Mouse (Mus musculus): Measurements from ENCODE around the gene F7. TPM values are rescaled to one million over a fixed set of nuclear protein-coding genes. Genes with fewer than 3 reads are reported as not detected.

Gene F7
- polyA plus RNA-seq (2014; fragmentation: Nextera tagmentation; extraction: Ambion mirVana), result not detected in 2 replicates

- Histone ChIP-seq H3K36me3 (ENCODE audit: control insufficient read depth, insufficient read depth, low read length) (peaks cover 2% of the 10 kb centered on the region), H3K9ac (replicated peaks; ENCODE audit: low read depth, low read length) (no peak within 1 kb of the TSS), H3K9me3 (ENCODE audit: control insufficient read depth, low read length) (no peaks in the 10 kb centered on the region), H3K4me1 (ENCODE audit: control insufficient read depth, insufficient read depth, low read length) (no peaks in the 10 kb centered on the region), H3K27ac (ENCODE audit: low read depth, low read length) (no peak within 1 kb of the TSS), H3K4me2 (ENCODE audit: low read depth, low read length) (no peak within 1 kb of the TSS), H3K27me3 (ENCODE audit: control insufficient read depth, insufficient read depth, low read length) (no peaks in the 10 kb centered on the region), H3K4me3 (ENCODE audit: low read depth, low read length) (no peak within 1 kb of the TSS)
- no peak for ATAC-seq (ENCODE audit: low read depth)
- whole genome bisulfite sequencing, result 66% methylated on average over 10 of the region's 10 CpGs
Measured at GRCm38 (mm10) chr8:13025487-13026224, at the start of gene F7. Gene F7 (plus strand): TSS chr8:13026034.

DNA sequence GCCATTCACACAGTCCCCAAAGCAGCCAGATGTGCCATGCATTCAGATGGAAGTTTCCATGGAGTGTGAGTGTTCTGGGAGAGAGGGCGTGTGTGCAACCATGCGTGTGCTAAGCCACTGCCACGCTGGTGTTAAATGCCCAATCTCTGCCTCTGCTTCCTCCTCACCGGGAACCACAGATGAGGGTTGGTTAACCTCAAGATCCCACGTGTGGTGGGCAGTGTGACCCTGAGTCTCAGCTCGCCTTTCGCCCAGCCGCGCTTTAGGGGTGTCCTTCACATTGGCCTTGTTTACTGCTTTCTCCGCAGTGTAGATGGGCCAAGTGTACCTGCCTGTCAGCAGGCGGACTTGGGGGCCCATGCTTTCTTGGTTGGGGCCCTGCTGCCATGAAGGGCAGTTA is 49.5 kb upstream of the F7 start:
- no peak overlapping the region for H3K4me2 ChIP-seq (ENCODE audit: low read depth, low read length)
- H3K9ac ChIP-seq (replicated peaks; ENCODE audit: low read depth, low read length), result no peak overlapping the region
- no peaks in the 10 kb centered on the region for H3K9me3 ChIP-seq (ENCODE audit: control insufficient read depth, low read length)
- peaks cover 66% of the 10 kb centered on the region for H3K36me3 ChIP-seq (ENCODE audit: control insufficient read depth, insufficient read depth, low read length)
- H3K4me1 ChIP-seq (ENCODE audit: control insufficient read depth, insufficient read depth, low read length), result no peaks in the 10 kb centered on the region
- 86% methylated on average over 11 of the region's 11 CpGs for WGBS
- H3K27ac ChIP-seq (ENCODE audit: low read depth, low read length), result no peak overlapping the region
- ATAC-seq (ENCODE audit: low read depth), result no peak
- no peak overlapping the region for H3K4me3 ChIP-seq (ENCODE audit: low read depth, low read length)
- no peaks in the 10 kb centered on the region for H3K27me3 ChIP-seq (ENCODE audit: control insufficient read depth, insufficient read depth, low read length)

- H3K4me2 ChIP-seq (ENCODE audit: low read depth, low read length), result no peak overlapping the region
- no peaks in the 10 kb centered on the region for H3K9me3 ChIP-seq (ENCODE audit: control insufficient read depth, low read length)
- no peak overlapping the region for H3K9ac ChIP-seq (replicated peaks; ENCODE audit: low read depth, low read length)
- peaks cover 66% of the 10 kb centered on the region for H3K36me3 ChIP-seq (ENCODE audit: control insufficient read depth, insufficient read depth, low read length)
- H3K4me3 ChIP-seq (ENCODE audit: low read depth, low read length), result no peak overlapping the region
- H3K4me1 ChIP-seq (ENCODE audit: control insufficient read depth, insufficient read depth, low read length), result no peaks in the 10 kb centered on the region
- WGBS, result 74% methylated on average over 5 of the region's 5 CpGs
- no peaks in the 10 kb centered on the region for H3K27me3 ChIP-seq (ENCODE audit: control insufficient read depth, insufficient read depth, low read length)
- H3K27ac ChIP-seq (ENCODE audit: low read depth, low read length), result no peak overlapping the region
- no peak for ATAC-seq (ENCODE audit: low read depth)
Measured at GRCm38 (mm10) chr8:12976723-12977122, 49.1 kb upstream of the F7 start.

- Histone ChIP-seq H3K36me3 (ENCODE audit: control insufficient read depth, insufficient read depth, low read length) (peaks cover 66% of the 10 kb centered on the region), H3K4me2 (ENCODE audit: low read depth, low read length) (no peak overlapping the region), H3K4me3 (ENCODE audit: low read depth, low read length) (no peak overlapping the region), H3K27ac (ENCODE audit: low read depth, low read length) (no peak overlapping the region), H3K4me1 (ENCODE audit: control insufficient read depth, insufficient read depth, low read length) (no peaks in the 10 kb centered on the region), H3K27me3 (ENCODE audit: control insufficient read depth, insufficient read depth, low read length) (no peaks in the 10 kb centered on the region), H3K9me3 (ENCODE audit: control insufficient read depth, low read length) (no peaks in the 10 kb centered on the region), H3K9ac (replicated peaks; ENCODE audit: low read depth, low read length) (no peak overlapping the region)
- WGBS, result 83% methylated on average over 12 of the region's 12 CpGs
- ATAC-seq (ENCODE audit: low read depth), result no peak
Measured at GRCm38 (mm10) chr8:12977325-12977724, 48.5 kb upstream of the F7 start.

- no peak overlapping the region for H3K27ac ChIP-seq (ENCODE audit: low read depth, low read length)
- no peak overlapping the region for H3K4me2 ChIP-seq (ENCODE audit: low read depth, low read length)
- no peak overlapping the region for H3K9ac ChIP-seq (replicated peaks; ENCODE audit: low read depth, low read length)
- H3K4me3 ChIP-seq (ENCODE audit: low read depth, low read length), result no peak overlapping the region
- no peaks in the 10 kb centered on the region for H3K27me3 ChIP-seq (ENCODE audit: control insufficient read depth, insufficient read depth, low read length)
- H3K36me3 ChIP-seq (ENCODE audit: control insufficient read depth, insufficient read depth, low read length), result peaks cover 61% of the 10 kb centered on the region
- H3K4me1 ChIP-seq (ENCODE audit: control insufficient read depth, insufficient read depth, low read length), result no peaks in the 10 kb centered on the region
- no peak for ATAC-seq (ENCODE audit: low read depth)
- H3K9me3 ChIP-seq (ENCODE audit: control insufficient read depth, low read length), result no peaks in the 10 kb centered on the region
- 55% methylated on average over 2 of the region's 2 CpGs for WGBS
Measured at GRCm38 (mm10) chr8:12978308-12978707, 47.5 kb upstream of the F7 start.

DNA sequence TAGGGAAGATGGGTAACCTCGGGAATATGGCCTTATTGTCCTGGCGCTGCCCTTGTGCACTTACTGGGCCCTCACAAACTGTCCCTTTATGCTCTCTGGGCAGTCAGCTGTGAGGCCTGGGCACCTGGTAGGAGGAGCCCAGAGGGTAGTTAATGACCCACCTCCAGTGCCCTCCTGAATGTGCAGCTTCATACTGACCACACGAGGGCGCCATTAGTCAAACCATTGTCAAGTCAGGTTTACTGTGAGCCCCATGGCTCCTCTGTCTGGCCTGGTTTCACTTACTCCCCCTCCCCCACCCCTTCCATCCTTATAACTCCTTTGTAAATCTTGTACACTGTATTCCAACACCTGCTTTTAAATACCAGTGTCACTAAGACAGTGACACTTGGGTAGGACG is 47.1 kb upstream of the F7 start:
- Histone ChIP-seq H3K9ac (replicated peaks; ENCODE audit: low read depth, low read length) (no peak overlapping the region), H3K27ac (ENCODE audit: low read depth, low read length) (no peak overlapping the region), H3K4me2 (ENCODE audit: low read depth, low read length) (no peak overlapping the region), H3K4me1 (ENCODE audit: control insufficient read depth, insufficient read depth, low read length) (no peaks in the 10 kb centered on the region), H3K4me3 (ENCODE audit: low read depth, low read length) (no peak overlapping the region), H3K36me3 (ENCODE audit: control insufficient read depth, insufficient read depth, low read length) (peaks cover 56% of the 10 kb centered on the region), H3K27me3 (ENCODE audit: control insufficient read depth, insufficient read depth, low read length) (no peaks in the 10 kb centered on the region), H3K9me3 (ENCODE audit: control insufficient read depth, low read length) (no peaks in the 10 kb centered on the region)
- ATAC-seq (ENCODE audit: low read depth), result peak; percentile 52; the same call in 1 of the 2 replicates
- 29% methylated on average over 5 of the region's 5 CpGs for WGBS

DNA sequence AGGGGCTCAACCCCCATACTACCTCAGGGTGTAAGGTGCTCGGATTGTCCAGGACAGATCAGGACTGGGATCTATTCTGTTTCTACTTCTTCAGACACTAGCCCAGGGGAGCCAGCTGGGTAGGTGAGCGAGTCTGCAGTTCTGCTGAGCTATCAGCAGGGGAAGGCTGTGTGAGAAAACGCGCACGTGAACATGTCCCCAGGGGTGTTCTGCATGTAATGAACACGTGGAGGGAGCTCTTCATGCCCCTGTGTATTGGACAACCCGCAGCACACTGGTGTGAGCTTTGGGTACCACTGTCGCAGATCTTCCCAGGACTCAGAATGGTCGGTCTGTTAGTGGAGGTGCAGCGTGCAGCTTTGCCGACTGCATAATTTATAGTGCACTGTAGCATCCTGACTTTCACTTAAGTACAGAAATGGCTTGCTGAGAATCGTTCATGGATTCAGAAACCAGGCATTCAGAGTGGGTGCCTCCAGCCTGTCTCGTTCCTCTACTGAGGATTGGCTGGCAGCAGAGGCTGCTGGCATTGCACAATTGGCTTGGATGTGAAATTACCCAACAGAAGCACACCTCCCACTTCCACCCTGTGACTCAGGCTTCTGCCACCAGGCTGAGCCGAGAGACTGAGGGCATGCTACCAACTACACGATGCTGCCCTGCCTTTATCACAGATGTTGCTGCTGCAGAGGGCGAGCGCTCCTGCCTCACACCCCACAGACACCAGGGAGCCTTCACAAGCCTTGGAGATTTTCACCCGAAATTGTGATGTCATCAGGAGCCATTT is 42.0 kb upstream of the F7 start:
- no peak overlapping the region for H3K4me2 ChIP-seq (ENCODE audit: low read depth, low read length)
- H3K27ac ChIP-seq (ENCODE audit: low read depth, low read length), result no peak overlapping the region
- no peaks in the 10 kb centered on the region for H3K4me1 ChIP-seq (ENCODE audit: control insufficient read depth, insufficient read depth, low read length)
- H3K4me3 ChIP-seq (ENCODE audit: low read depth, low read length), result no peak overlapping the region
- WGBS, result 73% methylated on average over 18 of the region's 18 CpGs
- peaks cover 27% of the 10 kb centered on the region for H3K36me3 ChIP-seq (ENCODE audit: control insufficient read depth, insufficient read depth, low read length)
- ATAC-seq (ENCODE audit: low read depth), result no peak; the same call in 1 of the 2 replicates
- H3K9me3 ChIP-seq (ENCODE audit: control insufficient read depth, low read length), result no peaks in the 10 kb centered on the region
- no peaks in the 10 kb centered on the region for H3K27me3 ChIP-seq (ENCODE audit: control insufficient read depth, insufficient read depth, low read length)
- no peak overlapping the region for H3K9ac ChIP-seq (replicated peaks; ENCODE audit: low read depth, low read length)

DNA sequence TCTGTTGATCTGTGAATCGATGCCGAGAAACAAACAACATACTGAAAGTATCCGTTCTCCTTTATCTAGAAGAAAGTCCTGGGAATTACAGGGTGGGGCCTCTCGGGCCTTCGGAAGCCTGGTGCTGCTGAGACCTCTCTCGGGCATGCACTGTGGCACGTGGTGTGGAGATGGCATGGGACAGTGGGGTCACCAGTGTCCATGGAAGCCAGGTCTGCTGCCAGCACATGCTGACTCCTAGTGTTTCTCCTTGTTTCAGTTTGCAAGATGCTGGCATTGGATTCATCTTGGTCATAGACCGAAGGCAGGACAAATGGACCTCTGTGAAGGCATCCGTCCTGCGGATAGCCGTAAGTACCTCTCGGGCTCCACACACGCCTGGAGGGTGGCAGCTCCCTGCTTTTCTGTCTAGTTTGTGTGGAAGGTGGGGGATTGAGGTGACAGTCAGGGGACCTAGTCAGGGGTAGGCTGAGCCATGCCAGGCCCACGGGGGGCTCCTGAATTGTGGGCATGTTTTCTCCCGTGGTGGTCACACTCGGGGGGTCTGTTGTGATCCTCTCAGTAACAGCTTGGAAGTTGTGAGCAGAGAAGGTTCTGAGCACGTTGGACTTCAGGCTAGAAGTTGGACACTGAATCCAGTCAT is 41.1 kb upstream of the F7 start:
- no peak overlapping the region for H3K4me2 ChIP-seq (ENCODE audit: low read depth, low read length)
- H3K36me3 ChIP-seq (ENCODE audit: control insufficient read depth, insufficient read depth, low read length), result peaks cover 21% of the 10 kb centered on the region
- no peak for ATAC-seq (ENCODE audit: low read depth)
- H3K9ac ChIP-seq (replicated peaks; ENCODE audit: low read depth, low read length), result no peak overlapping the region
- H3K4me1 ChIP-seq (ENCODE audit: control insufficient read depth, insufficient read depth, low read length), result no peaks in the 10 kb centered on the region
- 89% methylated on average over 17 of the region's 17 CpGs for WGBS
- no peaks in the 10 kb centered on the region for H3K9me3 ChIP-seq (ENCODE audit: control insufficient read depth, low read length)
- no peak overlapping the region for H3K4me3 ChIP-seq (ENCODE audit: low read depth, low read length)
- no peaks in the 10 kb centered on the region for H3K27me3 ChIP-seq (ENCODE audit: control insufficient read depth, insufficient read depth, low read length)
- H3K27ac ChIP-seq (ENCODE audit: low read depth, low read length), result no peak overlapping the region

DNA sequence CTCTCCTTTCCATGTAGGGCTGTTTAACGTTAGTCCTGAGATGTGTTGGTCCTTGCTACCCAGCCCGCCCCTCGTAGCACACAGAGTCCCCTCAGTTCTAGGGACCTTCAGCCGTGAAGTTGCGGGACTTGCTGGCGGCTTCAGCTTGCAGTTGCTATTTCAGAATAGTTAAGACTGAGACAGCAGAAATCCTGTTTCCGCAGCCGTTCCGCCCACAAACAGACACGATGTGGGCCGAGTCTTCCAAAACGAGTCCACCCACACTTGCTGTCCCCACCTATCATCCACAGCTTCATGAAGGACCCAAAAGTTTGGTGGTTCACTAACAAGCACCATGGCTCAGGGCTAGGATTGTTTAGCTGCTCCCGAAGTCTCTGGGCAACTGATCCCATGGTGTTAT is 40.6 kb upstream of the F7 start:
- 90% methylated on average over 13 of the region's 13 CpGs for WGBS
- Histone ChIP-seq H3K9ac (replicated peaks; ENCODE audit: low read depth, low read length) (no peak overlapping the region), H3K4me1 (ENCODE audit: control insufficient read depth, insufficient read depth, low read length) (no peaks in the 10 kb centered on the region), H3K4me2 (ENCODE audit: low read depth, low read length) (no peak overlapping the region), H3K27me3 (ENCODE audit: control insufficient read depth, insufficient read depth, low read length) (no peaks in the 10 kb centered on the region), H3K9me3 (ENCODE audit: control insufficient read depth, low read length) (no peaks in the 10 kb centered on the region), H3K36me3 (ENCODE audit: control insufficient read depth, insufficient read depth, low read length) (peaks cover 21% of the 10 kb centered on the region), H3K4me3 (ENCODE audit: low read depth, low read length) (no peak overlapping the region), H3K27ac (ENCODE audit: low read depth, low read length) (no peak overlapping the region)
- ATAC-seq (ENCODE audit: low read depth), result no peak

Data from neural tube, embryonic 14.5 days (tissue).